Mouse (Mus musculus) ovary, adult 10 weeks (tissue): ENCODE data around the gene Neurog3. TPM values are rescaled to one million over a fixed set of nuclear protein-coding genes. Genes with fewer than 3 reads are reported as not detected.

ENCODE experiments used
- polyA plus RNA-seq: library from polyadenylated mRNA; stranded (reverse); fragments of 350-450 nt; fragmentation: Illumina TruSeq; extraction: RNeasy Lipid Tissue Mini Kit (QIAGEN cat#74804); gene quantifications from one replicate; pipeline ENCODE4 v1.2.3, GENCODE M21; 2014

The Neurog3 gene
- not detected for polyA plus RNA-seq

DNA sequence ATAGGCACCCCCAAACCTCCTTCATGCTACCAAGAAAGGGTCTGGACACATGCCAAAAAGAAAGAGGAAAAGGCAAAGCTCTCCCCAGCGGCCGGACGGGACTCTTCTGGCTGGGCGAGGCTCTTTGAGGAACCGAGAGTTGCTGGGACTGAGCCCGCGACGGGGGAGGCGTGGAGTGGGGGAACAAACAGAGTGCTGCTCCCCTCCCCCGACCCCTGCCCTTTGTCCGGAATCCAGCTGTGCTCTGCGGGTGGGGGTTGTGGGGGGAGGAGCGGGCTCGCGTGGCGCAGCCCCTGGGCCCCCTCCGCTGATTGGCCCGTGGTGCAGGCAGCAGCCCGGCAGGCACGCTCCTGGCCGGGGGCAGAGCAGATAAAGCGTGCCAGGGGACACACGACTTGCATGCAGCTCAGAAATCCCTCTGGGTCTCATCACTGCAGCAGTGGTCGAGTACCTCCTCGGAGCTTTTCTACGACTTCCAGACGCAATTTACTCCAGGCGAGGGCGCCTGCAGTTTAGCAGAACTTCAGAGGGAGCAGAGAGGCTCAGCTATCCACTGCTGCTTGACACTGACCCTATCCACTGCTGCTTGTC lies at the start of gene Neurog3:
Neurog3 (plus strand) TSS at position 400 of the 591 bp plus-strand sequence.

DNA sequence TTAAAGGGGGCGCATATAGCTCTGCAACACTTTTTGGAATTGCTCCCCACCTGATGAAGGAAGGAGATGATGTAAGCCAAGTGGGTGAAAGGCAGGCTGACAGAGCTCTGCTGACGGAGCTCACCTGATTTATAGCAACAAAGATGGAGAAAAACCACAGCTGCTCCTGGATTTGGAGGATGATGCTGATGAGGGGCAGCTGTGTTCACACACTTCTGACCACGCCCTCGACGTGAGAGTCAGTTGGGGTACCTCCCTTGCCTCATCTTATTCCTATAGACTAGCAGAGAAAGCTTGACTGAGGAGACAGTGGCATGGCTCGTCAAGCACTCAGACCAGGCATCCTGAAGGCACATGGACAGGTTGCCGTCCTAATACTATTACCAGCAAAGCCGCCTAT lies 10.9 kb downstream of the Neurog3 start, which contains the start of gene Fam241b:
Fam241b (minus strand) TSS at position 101 of the 400 bp plus-strand sequence.

Other genes starting within 250 kb of the Neurog3 start
- 1.1 TPM for gene Col13a1, start 154.0 kb upstream of the Neurog3 start, polyA plus RNA-seq
- gene Fam241b, start 10.8 kb downstream of the Neurog3 start, polyA plus RNA-seq: 3.8 TPM
- 11.9 TPM for gene Tspan15, start 98.2 kb downstream of the Neurog3 start, polyA plus RNA-seq
- not detected for gene Tacr2, start 119.3 kb downstream of the Neurog3 start, polyA plus RNA-seq
- gene Hk1, start 246.8 kb downstream of the Neurog3 start, polyA plus RNA-seq: 5.1 TPM